ENCODE assay signal across 8 mouse cellular contexts in genomic region chr1:71844938-71845685, GRCm38 (mm10).
DNase-seq lines count a peak whose midpoint lies in the region; ATAC-seq and TF ChIP-seq lines count a peak whose summit lies in the region.
"Had no signal": no experiment of that assay in that cellular context is flagged by ENCODE, and none has a peak within 500 bp of the region (broad histone marks: within the 10 kb centered on the region; RNA-seq: fewer than 3 reads in every experiment).

No protein-coding gene starts in this region.

- no peaks in the 10 kb centered on the region for H3K4me1 ChIP-seq in brown adipose tissue, adult 24 weeks (ENCODE audit: control insufficient read depth, insufficient read depth, insufficient read length, low read length)
- no peaks in the 10 kb centered on the region for H3K4me1 ChIP-seq in kidney, embryonic 14.5 days (ENCODE audit: control insufficient read depth, insufficient read depth, low read length)
- no peaks in the 10 kb centered on the region for H3K4me1 ChIP-seq in forebrain, embryonic 16.5 days (replicated peaks; ENCODE audit: control insufficient read depth, insufficient read depth, low read length)
- H3K4me1 ChIP-seq in forebrain, embryonic 10.5 days, result 0 out of 2 replicates have a peak, but pooled peaks cover 2% of the 10 kb centered on the region
- H3K4me1 ChIP-seq: neural tube, embryonic 12.5 days had no signal

- no peaks in the 10 kb centered on the region for H3K36me3 ChIP-seq in kidney, embryonic 14.5 days (ENCODE audit: control insufficient read depth, insufficient read depth, low read length)
- no peaks in the 10 kb centered on the region for H3K36me3 ChIP-seq in myocyte (ENCODE audit: control insufficient read depth, insufficient read depth)
- no peaks in the 10 kb centered on the region for H3K36me3 ChIP-seq in forebrain, embryonic 16.5 days (ENCODE audit: control insufficient read depth, insufficient read depth)
- no peaks in the 10 kb centered on the region for H3K36me3 ChIP-seq in forebrain, embryonic 10.5 days (replicated peaks)
- H3K36me3 ChIP-seq: neural tube, embryonic 12.5 days had no signal

- DNase-seq in frontal cortex, postnatal 14 days (ENCODE audit: low spot score in 2 of 2), result peak; percentile 10 to 11
- no peak for DNase-seq in thymus, postnatal 25 days
- no peak for DNase-seq in forebrain, embryonic 10.5 days (ENCODE audit: extremely low spot score, low spot score)

- peak overlapping the region; percentile 44 for H3K4me3 ChIP-seq in brown adipose tissue, adult 24 weeks (ENCODE audit: insufficient read depth, low read depth, low read length)
- no peak overlapping the region for H3K4me3 ChIP-seq in kidney, embryonic 14.5 days (ENCODE audit: low read length)
- no peak overlapping the region for H3K4me3 ChIP-seq in myocyte
- no peak overlapping the region for H3K4me3 ChIP-seq in forebrain, embryonic 16.5 days (replicated peaks; ENCODE audit: low read length)
- no peak overlapping the region for H3K4me3 ChIP-seq in forebrain, embryonic 10.5 days
- H3K4me3 ChIP-seq: neural tube, embryonic 12.5 days had no signal

- no peak overlapping the region for H3ac ChIP-seq in myocyte (ENCODE audit: control insufficient read depth, insufficient read length)

- H3K9me3 ChIP-seq in kidney, embryonic 14.5 days (ENCODE audit: control insufficient read depth, low read length), result peaks cover 4% of the 10 kb centered on the region; the same call in 1 of the 2 replicates
- no peaks in the 10 kb centered on the region for H3K9me3 ChIP-seq in forebrain, embryonic 16.5 days (ENCODE audit: control insufficient read depth, low read length)
- no peaks in the 10 kb centered on the region; the same call in 1 of the 2 replicates for H3K9me3 ChIP-seq in forebrain, embryonic 10.5 days
- H3K9me3 ChIP-seq: neural tube, embryonic 12.5 days had no signal

- peak; percentile 68; the same call in 1 of the 2 replicates for ATAC-seq in kidney, embryonic 14.5 days (ENCODE audit: low FRiP score, low TSS enrichment)
- no peak for ATAC-seq in forebrain, embryonic 16.5 days

- peak overlapping the region; percentile 13 for H3K4me2 ChIP-seq in kidney, embryonic 14.5 days (replicated peaks; ENCODE audit: low read depth, low read length)
- H3K4me2 ChIP-seq in myocyte (ENCODE audit: low read depth), result peak overlapping the region; percentile 53
- no peak overlapping the region for H3K4me2 ChIP-seq in forebrain, embryonic 16.5 days (ENCODE audit: low read length)
- H3K4me2 ChIP-seq: neural tube, embryonic 12.5 days had no signal

- no peak for TF ChIP-seq POLR2A in myocyte (IDR thresholded peaks at IDR 0.05; ENCODE audit: insufficient read length, low read depth)

- H3K9ac ChIP-seq in kidney, embryonic 14.5 days (ENCODE audit: low read depth, low read length), result peak overlapping the region; percentile 19; the same call in 1 of the 2 replicates
- no peak overlapping the region for H3K9ac ChIP-seq in forebrain, embryonic 16.5 days (replicated peaks; ENCODE audit: low read depth, low read length)
- H3K9ac ChIP-seq: neural tube, embryonic 12.5 days had no signal

- no peaks in the 10 kb centered on the region for H3K79me2 ChIP-seq in myocyte (ENCODE audit: control insufficient read depth, insufficient read depth)

- WGBS in kidney, embryonic 14.5 days, result 37% methylated on average over 16 of the region's 16 CpGs
- 76% methylated on average over 16 of the region's 16 CpGs for WGBS in forebrain, embryonic 16.5 days
- 89% methylated on average over 16 of the region's 16 CpGs for WGBS in forebrain, embryonic 10.5 days

- H3K27ac ChIP-seq in brown adipose tissue, adult 24 weeks (replicated peaks; ENCODE audit: low read depth, low read length), result no peak overlapping the region
- H3K27ac ChIP-seq in kidney, embryonic 14.5 days (ENCODE audit: low read depth, low read length), result peak overlapping the region; percentile 3; the same call in 1 of the 2 replicates
- H3K27ac ChIP-seq in forebrain, embryonic 16.5 days (ENCODE audit: low read length), result no peak overlapping the region
- no peak overlapping the region for H3K27ac ChIP-seq in forebrain, embryonic 10.5 days
- H3K27ac ChIP-seq: neural tube, embryonic 12.5 days had no signal

- H3K27me3 ChIP-seq in kidney, embryonic 14.5 days (ENCODE audit: control insufficient read depth, insufficient read depth, low read length), result no peaks in the 10 kb centered on the region
- H3K27me3 ChIP-seq in myocyte (ENCODE audit: control insufficient read depth, insufficient read depth, insufficient read length), result no peaks in the 10 kb centered on the region
- no peaks in the 10 kb centered on the region for H3K27me3 ChIP-seq in forebrain, embryonic 16.5 days (replicated peaks; ENCODE audit: control insufficient read depth, insufficient read depth, low read length)
- H3K27me3 ChIP-seq in forebrain, embryonic 10.5 days (ENCODE audit: poor library complexity, severe bottlenecking), result no peaks in the 10 kb centered on the region
- H3K27me3 ChIP-seq: neural tube, embryonic 12.5 days had no signal

TF ChIP-seq in myocyte, 11 proteins besides CTCF, POLR2A, EP300 and RAD21:
- TF ChIP-seq TCF3 (IDR thresholded peaks at IDR 0.05; ENCODE audit: insufficient read length, low read depth), result no peak
- TF ChIP-seq CEBPB (IDR thresholded peaks at IDR 0.05; ENCODE audit: insufficient read depth, poor library complexity, severe bottlenecking), result 0 out of 2 replicates have a peak, but pooled peaks have one; percentile 49
- TF ChIP-seq POLR2AphosphoS2 (IDR thresholded peaks at IDR 0.05; ENCODE audit: insufficient read length, low read depth), result no peak
- no peak for TF ChIP-seq USF1 (IDR thresholded peaks at IDR 0.05; ENCODE audit: low read depth)

Comparison
In these comparisons a context has a peak if more than half of its experiments do, and no peak if none do; other contexts are left out.
1. DNase-seq: peak in frontal cortex, postnatal 14 days (2 of 2); none in thymus, postnatal 25 days (single experiment) and forebrain, embryonic 10.5 days (single experiment).